Comparison of ENCODE assay signal across 7 mouse cellular contexts in the genomic region with DNA sequence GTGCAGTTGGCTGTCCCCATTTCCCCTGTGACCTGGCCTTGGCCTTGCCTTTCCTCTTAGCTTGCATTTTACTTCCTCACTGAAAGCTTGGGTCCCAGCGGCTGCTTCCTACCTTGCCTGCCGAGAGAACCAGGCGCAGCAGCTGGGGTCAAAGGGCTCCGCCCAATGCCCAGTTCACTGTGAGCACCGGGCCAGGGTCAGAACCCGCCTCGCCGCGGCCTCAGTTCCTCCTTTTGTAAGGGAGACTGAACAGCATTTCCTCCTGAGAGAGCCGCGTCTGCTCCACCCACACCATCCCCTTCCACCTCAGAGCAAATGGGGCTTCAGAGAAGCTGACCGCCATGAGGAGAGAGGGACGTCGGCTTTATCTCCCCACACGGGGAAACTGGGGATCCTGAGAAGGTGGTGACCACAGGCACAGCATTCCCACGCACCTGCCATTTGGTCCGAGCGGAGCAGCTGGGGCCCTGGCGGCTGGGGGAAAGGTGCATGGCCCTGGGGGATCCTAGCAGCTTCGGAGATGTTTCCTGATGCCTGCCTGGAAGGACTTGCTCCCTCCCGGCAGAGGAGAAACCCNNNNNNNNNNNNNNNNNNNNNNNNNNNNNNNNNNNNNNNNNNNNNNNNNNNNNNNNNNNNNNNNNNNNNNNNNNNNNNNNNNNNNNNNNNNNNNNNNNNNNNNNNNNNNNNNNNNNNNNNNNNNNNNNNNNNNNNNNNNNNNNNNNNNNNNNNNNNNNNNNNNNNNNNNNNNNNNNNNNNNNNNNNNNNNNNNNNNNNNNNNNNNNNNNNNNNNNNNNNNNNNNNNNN. TPM values are rescaled to one million over a fixed set of nuclear protein-coding genes. Genes with fewer than 3 reads are reported as not detected.
DNase-seq lines count a peak whose midpoint lies in the region; ATAC-seq and TF ChIP-seq lines count a peak whose summit lies in the region.

No protein-coding gene starts in this region.

- TF ChIP-seq CTCF in kidney, adult 2 months (conservative IDR thresholded peaks at IDR 0.05; ENCODE audit: insufficient read depth, insufficient read length, low read depth, low read length), result no peak

- no peak for ATAC-seq in lung, embryonic 16.5 days (ENCODE audit: low read depth)

- peak overlapping the region; percentile 42 for H3K4me2 ChIP-seq in lung, embryonic 16.5 days (ENCODE audit: low read depth, low read length)

- WGBS in kidney, adult 2 months, result 30% methylated on average over 21 of the region's 21 CpGs
- WGBS in lung, embryonic 16.5 days, result 27% methylated on average over 21 of the region's 21 CpGs

- H3K27ac ChIP-seq in kidney, adult 2 months (ENCODE audit: insufficient read depth, low read depth, low read length), result peak overlapping the region; percentile 82
- peak overlapping the region; percentile 81 for H3K27ac ChIP-seq in lung, embryonic 16.5 days (ENCODE audit: low read length)

- H3K27me3 ChIP-seq in kidney, adult 2 months (replicated peaks; ENCODE audit: control insufficient read depth, insufficient read depth, low read length), result no peaks in the 10 kb centered on the region
- no peaks in the 10 kb centered on the region for H3K27me3 ChIP-seq in lung, embryonic 16.5 days (ENCODE audit: control insufficient read depth, insufficient read depth, low read depth, low read length)

- H3K9ac ChIP-seq in lung, embryonic 16.5 days (ENCODE audit: low read length), result peak overlapping the region; percentile 61

- no peaks in the 10 kb centered on the region for H3K36me3 ChIP-seq in kidney, adult 2 months (ENCODE audit: control insufficient read depth, insufficient read depth, low read length)
- no peaks in the 10 kb centered on the region for H3K36me3 ChIP-seq in lung, embryonic 16.5 days (ENCODE audit: control insufficient read depth, insufficient read depth, low read length)

- DNase-seq in CD8-positive naive resting alpha-beta T cell, adult 2 months (ENCODE audit: low read depth in 2 of 2, low spot score in 2 of 2), result peak; percentile 18 to 19
- peak; percentile 70 for DNase-seq in adrenal gland, postnatal 14 days
- peak; percentile 77 to 88 for DNase-seq in heart, adult 9 months (ENCODE audit: low spot score in 2 of 2)
- peak; percentile 79 for DNase-seq in kidney, adult 2 months
- DNase-seq in spleen, postnatal 14 days (ENCODE audit: low spot score in 2 of 2), result peak; percentile 54 to 55
- DNase-seq in right cerebral cortex, adult 2 months (ENCODE audit: low spot score in 2 of 2), result no peak

- no peaks in the 10 kb centered on the region for H3K4me1 ChIP-seq in kidney, adult 2 months (ENCODE audit: control insufficient read depth, insufficient read depth, low read length)
- H3K4me1 ChIP-seq in lung, embryonic 16.5 days (replicated peaks; ENCODE audit: control insufficient read depth, insufficient read depth, low read length), result peaks cover 48% of the 10 kb centered on the region

- peak; percentile 27 for TF ChIP-seq POLR2A in kidney, adult 2 months (IDR thresholded peaks at IDR 0.05; ENCODE audit: low read depth, low read length)

- peak overlapping the region; percentile 41 for H3K4me3 ChIP-seq in kidney, adult 2 months (ENCODE audit: insufficient read depth, low read depth, low read length)
- H3K4me3 ChIP-seq in lung, embryonic 16.5 days (ENCODE audit: low read length), result peak overlapping the region; percentile 33

- no peaks in the 10 kb centered on the region for H3K9me3 ChIP-seq in lung, embryonic 16.5 days (ENCODE audit: control insufficient read depth, low read length)

RNA-seq across cellular contexts. Expression of a gene that starts 42.9 kb away (rescaled TPM):
- total RNA-seq in adrenal gland, postnatal 14 days (2021), result 172 and 174 TPM in 2 replicates
- 108 and 114 TPM in 2 replicates for polyA plus RNA-seq in kidney, adult 2 months (2012; rRNA removed)
- 263 and 285 TPM in 2 replicates for polyA plus RNA-seq in lung, embryonic 16.5 days (2015; fragmentation: Nextera tagmentation; extraction: Ambion mirVana)

RNA-seq across cellular contexts. Expression of a gene that starts 51.0 kb away (rescaled TPM):
- total RNA-seq in adrenal gland, postnatal 14 days (2021), result 7.2 and 10.6 TPM in 2 replicates
- 10.4 and 13.2 TPM in 2 replicates for polyA plus RNA-seq in kidney, adult 2 months (2012; rRNA removed)
- polyA plus RNA-seq in lung, embryonic 16.5 days (2015; fragmentation: Nextera tagmentation; extraction: Ambion mirVana), result 120 and 130 TPM in 2 replicates

Comparison
In these comparisons a context has a peak if more than half of its experiments do, and no peak if none do; other contexts are left out.
1. DNase-seq: peak in CD8-positive naive resting alpha-beta T cell, adult 2 months (2 of 2), adrenal gland, postnatal 14 days (single experiment), heart, adult 9 months (2 of 2), kidney, adult 2 months (single experiment) and spleen, postnatal 14 days (2 of 2); none in right cerebral cortex, adult 2 months (0 of 2).